Mouse (Mus musculus) liver, embryonic 14.5 days (tissue): ENCODE measurements around the gene Lrrtm3.

Experiments used
- CTCF ChIP-seq: IDR thresholded peaks from 2 replicates; pipeline ENCODE4 v1.5.1; 2016; ENCODE audit warnings: antibody characterized with exemption, low read depth, control low read depth
- EP300 ChIP-seq: IDR thresholded peaks from 2 replicates; pipeline ENCODE4 v1.6.1; 2016; ENCODE audit warnings: antibody characterized with exemption, low read depth

GRCm38 (mm10) chr10:63945534-63945933, 144.5 kb downstream of the Lrrtm3 start:
- TF ChIP-seq CTCF = no peak
- TF ChIP-seq EP300 = no peak
